Mouse (Mus musculus) spleen, postnatal 0 days (tissue): ENCODE data around the gene Bmp3. TPM values are rescaled to one million over a fixed set of nuclear protein-coding genes. Genes with fewer than 3 reads are reported as not detected.

Source experiments
- polyA plus RNA-seq: library from polyadenylated mRNA; unstranded; fragments of >200 nt; fragmentation: Nextera tagmentation; extraction: Ambion mirVana; gene quantifications from 2 replicates; pipeline ENCODE4 v1.2.1, GENCODE M21; 2015

The Bmp3 gene
- polyA plus RNA-seq, result 0.13 and 0.16 TPM in 2 replicates

DNA sequence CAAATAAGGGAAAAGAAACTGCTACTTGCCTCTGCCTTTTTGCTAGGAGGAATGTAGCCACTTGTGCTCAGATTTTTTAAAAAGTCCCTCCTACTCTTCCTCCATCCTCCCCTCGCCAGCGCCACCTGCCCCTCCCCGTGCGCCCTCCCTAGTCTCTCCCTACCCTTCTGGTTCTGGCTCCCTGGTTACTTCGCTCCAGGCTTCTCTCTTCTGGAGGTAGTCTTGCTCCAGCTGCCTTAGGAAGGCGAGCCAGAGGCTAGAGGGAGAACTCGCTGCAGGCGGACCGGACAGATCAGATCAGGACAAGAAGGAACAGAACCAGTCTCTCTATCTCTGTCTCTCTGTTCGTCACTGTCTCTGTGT lies at the start of gene Bmp3:
Gene Bmp3 (plus strand): TSS at position 152 of the 363 bp plus-strand sequence.

Other genes starting within 250 kb of the Bmp3 start
- 0.04 TPM in 2 replicates for gene Prkg2, start 182.9 kb downstream of the Bmp3 start, polyA plus RNA-seq